Mouse (Mus musculus): Measurements from ENCODE around the gene P2rx5. TPM values are rescaled to one million over a fixed set of nuclear protein-coding genes. Genes with fewer than 3 reads are reported as not detected.

P2rx5 gene
- total RNA-seq, 1 experiment: 1.7 TPM

- peaks cover 1 to 19% of the 10 kb centered on the region in 2 experiments; a peak in 2 of 4 replicates for H3K4me1 ChIP-seq (ENCODE audit: control insufficient read depth in 2 of 2, insufficient read depth in 2 of 2, low read length in 2 of 2, poor library complexity in 1 of 2)
- in situ Hi-C loops (cut with MboI; ENCODE audit: low sequenced_read_pairs in 2 of 2, unreplicated experiment in 2 of 2): no loop called here
- peaks cover 21% of the 10 kb centered on the region for H3K36me3 ChIP-seq (ENCODE audit: control insufficient read depth, insufficient read depth, low read length, poor library complexity, severe bottlenecking)
- H3K4me3 ChIP-seq (ENCODE audit: insufficient read depth in 1 of 2, low read depth in 1 of 2, low read length in 2 of 2, poor library complexity in 1 of 2, severe bottlenecking in 1 of 2): no peak overlapping the region
- TF ChIP-seq ZC3H11A (IDR thresholded peaks at IDR 0.05; ENCODE audit: borderline replicate concordance, low read depth, low read length) (no peak), HCFC1 (IDR thresholded peaks at IDR 0.05; ENCODE audit: borderline replicate concordance, insufficient read depth, low read length) (no peak), CHD2 (IDR thresholded peaks at IDR 0.05; ENCODE audit: low read depth, low read length) (no peak), ZNF384 (IDR thresholded peaks at IDR 0.05; ENCODE audit: low read depth, low read length) (no peak), MAFK (IDR thresholded peaks at IDR 0.05; ENCODE audit: insufficient read depth, low read depth, low read length) (no peak)
- no peaks in the 10 kb centered on the region for H3K9me3 ChIP-seq (ENCODE audit: control insufficient read depth, insufficient read depth, low read depth, low read length)
- DNase-seq (ENCODE audit: low read depth, low spot score): no peak
- no peak overlapping the region for H3K27ac ChIP-seq (ENCODE audit: insufficient read depth, low read depth, low read length, poor library complexity, severe bottlenecking)
- H3K9ac ChIP-seq (ENCODE audit: insufficient read depth, low read depth, low read length, poor library complexity, severe bottlenecking): no peak overlapping the region
Observed at GRCm38 (mm10) chr11:73132999-73133398, 27.2 kb upstream of the P2rx5 start.

- in situ Hi-C loops (cut with MboI; ENCODE audit: low sequenced_read_pairs in 2 of 2, unreplicated experiment in 2 of 2): no loop called here
- no peak overlapping the region for H3K27ac ChIP-seq (ENCODE audit: insufficient read depth, low read depth, low read length, poor library complexity, severe bottlenecking)
- H3K4me1 ChIP-seq (ENCODE audit: control insufficient read depth in 2 of 2, insufficient read depth in 2 of 2, low read length in 2 of 2, poor library complexity in 1 of 2): peaks cover 1 to 19% of the 10 kb centered on the region in 2 experiments; a peak in 2 of 4 replicates
- H3K36me3 ChIP-seq (ENCODE audit: control insufficient read depth, insufficient read depth, low read length, poor library complexity, severe bottlenecking): peaks cover 21% of the 10 kb centered on the region
- no peaks in the 10 kb centered on the region for H3K9me3 ChIP-seq (ENCODE audit: control insufficient read depth, insufficient read depth, low read depth, low read length)
- TF ChIP-seq CHD2 (IDR thresholded peaks at IDR 0.05; ENCODE audit: low read depth, low read length): no peak
- TF ChIP-seq MAFK (IDR thresholded peaks at IDR 0.05; ENCODE audit: insufficient read depth, low read depth, low read length): no peak
- TF ChIP-seq ZNF384 (IDR thresholded peaks at IDR 0.05; ENCODE audit: low read depth, low read length): no peak
- no peak for TF ChIP-seq HCFC1 (IDR thresholded peaks at IDR 0.05; ENCODE audit: borderline replicate concordance, insufficient read depth, low read length)
- TF ChIP-seq ZC3H11A (IDR thresholded peaks at IDR 0.05; ENCODE audit: borderline replicate concordance, low read depth, low read length): no peak
- no peak overlapping the region; the same call in 1 of the 2 replicates for H3K9ac ChIP-seq (ENCODE audit: insufficient read depth, low read depth, low read length, poor library complexity, severe bottlenecking)
- no peak overlapping the region for H3K4me3 ChIP-seq (ENCODE audit: insufficient read depth in 1 of 2, low read depth in 1 of 2, low read length in 2 of 2, poor library complexity in 1 of 2, severe bottlenecking in 1 of 2)
- DNase-seq (ENCODE audit: low read depth, low spot score): no peak
Observed at GRCm38 (mm10) chr11:73134222-73134621, 26.0 kb upstream of the P2rx5 start.

- no peak overlapping the region for H3K27ac ChIP-seq (ENCODE audit: insufficient read depth, low read depth, low read length, poor library complexity, severe bottlenecking)
- no peak for DNase-seq (ENCODE audit: low read depth, low spot score)
- H3K9me3 ChIP-seq (ENCODE audit: control insufficient read depth, insufficient read depth, low read depth, low read length): no peaks in the 10 kb centered on the region
- in situ Hi-C loops (cut with MboI; ENCODE audit: low sequenced_read_pairs in 2 of 2, unreplicated experiment in 2 of 2): no loop called here
- H3K9ac ChIP-seq (ENCODE audit: insufficient read depth, low read depth, low read length, poor library complexity, severe bottlenecking): peak overlapping the region; percentile 98; the same call in 1 of the 2 replicates
- peak overlapping the region; percentile 78 to 97 for H3K4me3 ChIP-seq (ENCODE audit: insufficient read depth in 1 of 2, low read depth in 1 of 2, low read length in 2 of 2, poor library complexity in 1 of 2, severe bottlenecking in 1 of 2)
- TF ChIP-seq HCFC1 (IDR thresholded peaks at IDR 0.05; ENCODE audit: borderline replicate concordance, insufficient read depth, low read length): no peak
- no peak for TF ChIP-seq MAFK (IDR thresholded peaks at IDR 0.05; ENCODE audit: insufficient read depth, low read depth, low read length)
- TF ChIP-seq CHD2 (IDR thresholded peaks at IDR 0.05; ENCODE audit: low read depth, low read length): no peak
- no peak for TF ChIP-seq ZC3H11A (IDR thresholded peaks at IDR 0.05; ENCODE audit: borderline replicate concordance, low read depth, low read length)
- TF ChIP-seq ZNF384 (IDR thresholded peaks at IDR 0.05; ENCODE audit: low read depth, low read length): no peak
- peaks cover 1 to 19% of the 10 kb centered on the region in 2 experiments; a peak in 2 of 4 replicates for H3K4me1 ChIP-seq (ENCODE audit: control insufficient read depth in 2 of 2, insufficient read depth in 2 of 2, low read length in 2 of 2, poor library complexity in 1 of 2)
- peaks cover 17% of the 10 kb centered on the region for H3K36me3 ChIP-seq (ENCODE audit: control insufficient read depth, insufficient read depth, low read length, poor library complexity, severe bottlenecking)
Observed at GRCm38 (mm10) chr11:73136587-73136986, 23.6 kb upstream of the P2rx5 start.

GRCm38 (mm10) chr11:73137116-73137515, 23.1 kb upstream of the P2rx5 start:
- peak overlapping the region; percentile 78 to 97 for H3K4me3 ChIP-seq (ENCODE audit: insufficient read depth in 1 of 2, low read depth in 1 of 2, low read length in 2 of 2, poor library complexity in 1 of 2, severe bottlenecking in 1 of 2)
- H3K36me3 ChIP-seq (ENCODE audit: control insufficient read depth, insufficient read depth, low read length, poor library complexity, severe bottlenecking): peaks cover 17% of the 10 kb centered on the region
- peak overlapping the region; percentile 98 for H3K9ac ChIP-seq (ENCODE audit: insufficient read depth, low read depth, low read length, poor library complexity, severe bottlenecking)
- no peaks in the 10 kb centered on the region for H3K9me3 ChIP-seq (ENCODE audit: control insufficient read depth, insufficient read depth, low read depth, low read length)
- peaks cover 1 to 19% of the 10 kb centered on the region in 2 experiments; a peak in 2 of 4 replicates for H3K4me1 ChIP-seq (ENCODE audit: control insufficient read depth in 2 of 2, insufficient read depth in 2 of 2, low read length in 2 of 2, poor library complexity in 1 of 2)
- in situ Hi-C loops (cut with MboI; ENCODE audit: low sequenced_read_pairs in 2 of 2, unreplicated experiment in 2 of 2): no loop called here
- no peak overlapping the region for H3K27ac ChIP-seq (ENCODE audit: insufficient read depth, low read depth, low read length, poor library complexity, severe bottlenecking)
- no peak for TF ChIP-seq HCFC1 (IDR thresholded peaks at IDR 0.05; ENCODE audit: borderline replicate concordance, insufficient read depth, low read length)
- no peak for TF ChIP-seq MAFK (IDR thresholded peaks at IDR 0.05; ENCODE audit: insufficient read depth, low read depth, low read length)
- TF ChIP-seq ZC3H11A (IDR thresholded peaks at IDR 0.05; ENCODE audit: borderline replicate concordance, low read depth, low read length): no peak
- TF ChIP-seq CHD2 (IDR thresholded peaks at IDR 0.05; ENCODE audit: low read depth, low read length): no peak
- TF ChIP-seq ZNF384 (IDR thresholded peaks at IDR 0.05; ENCODE audit: low read depth, low read length): no peak
- DNase-seq (ENCODE audit: low read depth, low spot score): no peak

Data from ES-E14 (cell line).